Mouse (Mus musculus) embryo, embryonic 11 days (tissue): ENCODE data around the gene Stx18.

Experiments
- DNase-seq: peaks from one replicate; pipeline ENCODE4 v3.0.0-alpha.2; 2015

The Stx18 gene

GRCm38 (mm10) chr5:38140893-38141292, 102.4 kb downstream of the Stx18 start:
- no peak for DNase-seq

- no peak for DNase-seq
Measured at GRCm38 (mm10) chr5:38146524-38146923, 108.0 kb downstream of the Stx18 start.

DNA sequence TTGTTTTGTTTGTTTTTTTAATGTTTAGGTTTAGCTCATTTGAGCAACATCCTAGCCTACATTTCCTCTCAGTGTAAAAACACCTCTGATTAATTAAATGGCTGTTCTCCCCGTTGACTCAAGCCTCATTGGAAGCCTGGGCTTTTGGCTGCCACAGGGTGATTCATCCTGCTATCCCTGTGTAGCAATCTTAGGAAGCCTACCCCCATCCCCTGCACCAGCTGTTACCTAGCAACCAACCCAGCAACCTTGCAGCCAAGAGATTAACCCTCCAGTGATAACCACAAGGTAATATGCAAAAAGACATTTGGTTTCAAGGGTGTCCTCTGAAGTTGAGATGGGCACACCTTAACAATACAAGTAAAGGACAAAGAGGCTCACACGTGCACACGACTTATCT, 112.7 kb downstream of the Stx18 start:
- DNase-seq, result no peak

DNA sequence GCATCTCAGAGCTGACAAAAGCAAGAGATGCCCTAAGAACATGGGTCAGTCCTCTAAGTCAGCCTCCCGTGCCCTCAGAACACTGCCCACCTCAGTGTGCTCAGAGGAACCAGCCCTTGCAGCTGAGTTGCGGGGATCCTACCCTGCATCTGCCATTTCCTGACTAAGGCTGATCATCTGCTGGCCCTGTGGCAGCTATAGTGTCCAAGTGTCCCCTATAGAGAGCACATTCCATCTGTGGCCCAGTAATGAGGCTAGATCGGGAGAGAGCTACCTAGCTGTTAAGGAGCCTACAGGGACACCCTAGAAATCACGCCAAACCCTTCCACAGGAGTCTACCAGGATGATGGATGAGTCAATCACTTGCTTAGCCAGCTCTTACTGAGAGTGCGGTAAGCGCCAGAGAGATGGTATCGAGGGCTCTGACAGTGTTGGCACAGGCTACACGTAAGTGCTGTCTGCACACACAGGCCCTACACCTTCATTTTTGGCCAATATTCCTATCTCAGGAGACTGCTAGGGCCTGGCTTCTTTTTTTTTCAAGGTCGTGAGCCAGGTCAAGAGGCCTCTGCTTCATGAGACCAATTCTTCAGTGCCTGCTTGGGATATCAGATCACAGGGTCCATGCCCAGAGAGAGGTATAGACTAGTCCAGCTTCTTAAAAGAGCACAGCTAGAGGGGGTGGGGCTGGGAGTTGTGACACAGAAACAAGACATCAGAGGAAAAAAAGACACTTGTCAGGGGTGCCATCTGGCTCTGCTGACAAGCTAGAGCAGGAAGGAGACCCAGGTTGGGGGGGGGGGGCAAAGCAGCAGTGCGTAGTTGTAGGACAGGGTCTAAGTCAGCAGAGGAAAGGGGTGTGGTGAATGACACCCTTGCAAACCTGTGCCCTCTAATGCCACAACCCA, 113.9 kb downstream of the Stx18 start:
- DNase-seq, result no peak

- DNase-seq, result no peak
Measured at GRCm38 (mm10) chr5:38153636-38154035, 115.1 kb downstream of the Stx18 start.

GRCm38 (mm10) chr5:38157481-38158020, 119.0 kb downstream of the Stx18 start:
- no peak for DNase-seq

DNA sequence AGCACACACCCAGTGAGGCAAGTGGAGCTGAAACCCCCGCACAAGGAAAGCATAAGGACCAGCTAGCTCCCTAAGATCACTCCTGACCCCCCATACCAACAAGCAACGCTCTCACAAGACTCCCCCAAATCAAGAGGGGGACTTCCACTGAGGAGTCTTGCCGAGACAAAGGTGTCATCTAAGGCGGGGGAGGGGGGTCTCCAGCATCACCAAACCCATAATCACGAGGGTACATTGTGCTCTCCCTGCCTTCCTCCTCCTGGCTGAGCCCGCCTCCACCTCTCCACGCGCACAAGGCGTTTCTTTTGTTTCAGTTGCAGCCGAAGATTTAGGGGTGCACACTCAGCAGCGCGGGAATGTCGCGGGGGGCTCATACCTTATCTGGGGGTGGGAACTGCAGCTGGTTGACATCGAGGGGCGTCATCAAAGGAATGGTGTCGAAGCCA, 120.0 kb downstream of the Stx18 start:
- peak; percentile 49 for DNase-seq

- DNase-seq, result peak; percentile 85
Measured at GRCm38 (mm10) chr5:38158947-38159633, 120.5 kb downstream of the Stx18 start.

- DNase-seq, result peak; percentile 39
Measured at GRCm38 (mm10) chr5:38159634-38160413, 121.3 kb downstream of the Stx18 start, which contains the start of gene Nsg1. Gene Nsg1 (minus strand): TSS chr5:38159907.

DNA sequence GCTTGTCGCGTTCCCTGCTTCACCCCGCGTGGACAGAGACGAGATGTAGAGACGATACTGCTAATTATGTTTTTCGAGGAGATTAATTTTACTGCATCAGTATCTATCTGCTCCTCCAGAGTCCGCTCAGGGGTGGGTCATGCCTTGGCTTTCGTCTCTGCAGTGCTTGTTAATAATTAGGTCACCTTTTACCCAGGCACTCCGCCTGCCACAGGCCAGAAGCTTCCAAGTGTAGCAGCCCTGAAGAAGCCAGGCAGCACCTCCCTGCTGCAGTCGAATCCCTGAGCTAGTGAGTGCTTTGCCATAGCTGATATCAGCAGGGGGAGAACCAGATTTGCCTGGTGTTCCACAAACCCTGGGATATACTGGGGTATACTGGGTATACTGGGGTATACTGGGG, 130.0 kb downstream of the Stx18 start:
- DNase-seq, result no peak

- peak; percentile 16 for DNase-seq
Measured at GRCm38 (mm10) chr5:38173766-38174165, 135.2 kb downstream of the Stx18 start.

DNA sequence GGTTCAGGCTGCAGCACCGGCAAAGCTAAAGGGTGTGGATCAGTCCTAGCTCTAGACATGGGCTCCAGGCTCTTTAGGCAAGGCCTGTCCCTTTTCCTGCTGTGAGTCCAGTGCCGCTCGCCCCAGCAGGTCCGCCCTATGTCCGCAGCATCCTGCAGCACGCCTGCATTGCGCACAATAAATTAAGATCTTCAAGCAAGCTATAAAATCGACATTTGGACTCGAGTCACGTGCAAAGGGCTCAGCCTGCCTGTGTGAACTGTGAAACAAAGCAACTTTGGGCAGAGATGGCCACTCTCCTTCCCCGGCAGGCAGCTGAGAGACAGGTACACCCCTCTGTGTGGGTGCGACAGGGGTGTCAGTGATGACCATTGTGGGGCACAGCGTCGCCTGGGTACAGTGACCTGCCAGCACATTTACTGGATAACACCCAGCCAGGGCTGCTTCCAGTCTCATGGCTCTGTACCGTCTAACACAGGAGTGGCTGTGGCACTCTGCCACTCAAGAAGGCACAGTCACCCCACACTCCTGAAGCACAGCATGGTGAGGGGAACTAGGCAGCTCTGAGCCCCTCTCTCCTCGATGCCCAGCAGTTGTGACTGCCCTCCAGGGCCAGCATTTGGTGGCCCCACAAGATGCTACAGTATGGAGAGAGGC, 135.8 kb downstream of the Stx18 start:
- DNase-seq, result no peak

DNA sequence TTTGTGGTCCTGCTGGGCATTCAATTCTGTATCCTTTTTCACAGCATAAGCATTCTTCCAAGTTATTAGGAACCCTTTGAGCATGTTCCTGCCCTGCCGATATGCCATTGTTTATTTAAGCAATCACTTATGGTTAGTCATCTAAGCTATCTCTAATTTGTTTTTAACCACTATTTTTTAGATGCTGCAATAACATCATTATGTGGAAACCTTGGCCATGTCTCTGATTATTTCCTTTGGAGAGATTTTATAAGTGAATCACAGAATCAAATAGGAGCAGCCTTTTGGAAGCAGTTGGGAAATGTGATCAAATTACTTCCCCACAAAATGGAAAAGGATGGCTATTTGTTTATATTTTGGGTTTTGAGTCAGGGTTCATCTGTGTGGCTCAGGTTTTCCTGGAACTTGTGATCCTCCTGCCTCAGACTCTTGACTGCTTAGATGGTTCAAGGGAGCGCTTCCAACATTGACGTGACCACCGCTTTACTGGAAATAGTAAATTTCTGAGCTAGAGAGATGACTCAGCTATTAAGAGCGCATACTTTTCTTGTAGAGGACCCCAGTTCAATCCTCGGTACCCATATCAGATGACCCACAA, 146.2 kb downstream of the Stx18 start:
- DNase-seq, result no peak

DNA sequence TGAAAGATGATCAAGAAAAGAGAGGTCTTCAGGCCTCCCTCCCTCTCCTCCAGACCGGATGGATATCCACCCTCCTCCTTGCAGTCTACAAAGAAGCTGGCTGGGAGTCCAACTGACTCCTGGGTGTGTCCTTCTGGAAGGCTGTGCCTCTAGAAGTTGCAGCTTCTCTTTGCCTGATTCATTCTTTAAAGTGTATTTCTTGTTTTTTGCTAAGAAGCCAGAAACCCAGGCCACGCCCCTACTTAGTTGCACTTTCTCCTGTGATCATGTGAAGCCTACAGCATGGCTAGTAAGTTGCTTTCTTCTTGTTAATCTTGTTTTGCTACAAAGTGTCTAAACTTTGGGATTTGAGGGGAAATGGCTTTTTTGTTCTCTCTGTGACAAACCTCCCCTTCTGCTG, 148.5 kb downstream of the Stx18 start:
- no peak for DNase-seq
